Mouse (Mus musculus) myocyte (in vitro differentiated cells): ENCODE data around the gene Hoxb9. TPM values are rescaled to one million over a fixed set of nuclear protein-coding genes. Genes with fewer than 3 reads are reported as not detected.

ENCODE experiments used
- H3K27me3 ChIP-seq: one replicate; pipeline ENCODE4 v1.6.1; 2011; ENCODE audit not compliant: control insufficient read depth, insufficient read depth, insufficient read length
- H3K36me3 ChIP-seq: one replicate; pipeline ENCODE4 v1.6.1; 2011; ENCODE audit not compliant: control insufficient read depth, insufficient read depth
- H3K4me2 ChIP-seq: one replicate; pipeline ENCODE4 v1.6.1; 2011; ENCODE audit warnings: low read depth, control low read depth
- H3K4me3 ChIP-seq: one replicate; pipeline ENCODE4 v1.5.1; 2011; ENCODE audit warnings: mild to moderate bottlenecking, control low read depth, moderate library complexity
- H3K79me2 ChIP-seq: one replicate; pipeline ENCODE4 v1.6.1; 2011; ENCODE audit not compliant: control insufficient read depth, insufficient read depth
- H3ac ChIP-seq: one replicate; pipeline ENCODE4 v1.6.1; 2011; ENCODE audit not compliant: control insufficient read depth, insufficient read length
- CEBPB ChIP-seq: IDR thresholded peaks from 2 replicates; pipeline ENCODE4 v1.6.1; 2011; ENCODE audit warnings: mild to moderate bottlenecking, moderate library complexity; ENCODE audit not compliant: poor library complexity, insufficient read depth, severe bottlenecking
- E2F4 ChIP-seq: IDR thresholded peaks from one replicate; pipeline ENCODE4 v1.6.1; 2011; ENCODE audit warnings: mild to moderate bottlenecking, control low read depth, moderate library complexity; ENCODE audit not compliant: insufficient read depth
- MAX ChIP-seq: IDR thresholded peaks from one replicate; pipeline ENCODE4 v1.6.1; 2011; ENCODE audit warnings: low read depth, mild to moderate bottlenecking, control low read depth
- MYOD1 ChIP-seq, 3 experiments: IDR thresholded peaks; one replicate each; pipeline ENCODE4 v1.6.1; 2011; ENCODE audit warnings: control low read depth in 2 of 3, low read depth in 2 of 3, mild to moderate bottlenecking in 2 of 3, moderate library complexity in 1 of 3; ENCODE audit not compliant: insufficient read length in 2 of 3, control insufficient read depth in 1 of 3
- MYOG ChIP-seq, 3 experiments: IDR thresholded peaks; one replicate each; pipeline ENCODE4 v1.6.1; 2011; ENCODE audit warnings: control low read depth in 2 of 3, low read depth in 2 of 3, mild to moderate bottlenecking in 2 of 3; ENCODE audit not compliant: insufficient read length in 2 of 3, control insufficient read depth in 1 of 3, insufficient read depth in 1 of 3
- POLR2A ChIP-seq: IDR thresholded peaks from one replicate; pipeline ENCODE4 v1.6.1; 2011; ENCODE audit warnings: low read depth, mild to moderate bottlenecking, control low read depth, moderate library complexity; ENCODE audit not compliant: insufficient read length
- POLR2AphosphoS2 ChIP-seq: IDR thresholded peaks from one replicate; pipeline ENCODE4 v1.6.1; 2011; ENCODE audit warnings: low read depth, control low read depth; ENCODE audit not compliant: insufficient read length
- REST ChIP-seq: IDR thresholded peaks from one replicate; pipeline ENCODE4 v1.6.1; 2011; ENCODE audit warnings: mild to moderate bottlenecking, control low read depth, moderate library complexity; ENCODE audit not compliant: insufficient read depth, insufficient read length
- SRF ChIP-seq: IDR thresholded peaks from one replicate; pipeline ENCODE4 v1.6.1; 2011; ENCODE audit warnings: low read depth; ENCODE audit not compliant: control insufficient read depth, insufficient read length
- TCF12 ChIP-seq: IDR thresholded peaks from one replicate; pipeline ENCODE4 v1.6.1; 2011; ENCODE audit warnings: mild to moderate bottlenecking, control low read depth; ENCODE audit not compliant: poor library complexity, insufficient read depth, severe bottlenecking
- TCF3 ChIP-seq: IDR thresholded peaks from one replicate; pipeline ENCODE4 v1.6.1; 2011; ENCODE audit warnings: low read depth, control low read depth; ENCODE audit not compliant: insufficient read length
- USF1 ChIP-seq: IDR thresholded peaks from one replicate; pipeline ENCODE4 v1.6.1; 2011; ENCODE audit warnings: low read depth, mild to moderate bottlenecking, control low read depth, moderate library complexity
- polyA plus RNA-seq: library from polyadenylated mRNA; unstranded; fragments of >200 nt; fragmentation: generic; extraction: Trizol; gene quantifications from one replicate; pipeline ENCODE4 v1.2.1, GENCODE M21; 2012; ENCODE audit warnings: missing spikeins

The Hoxb9 gene
- polyA plus RNA-seq, 1 experiment = 0.24 TPM

DNA sequence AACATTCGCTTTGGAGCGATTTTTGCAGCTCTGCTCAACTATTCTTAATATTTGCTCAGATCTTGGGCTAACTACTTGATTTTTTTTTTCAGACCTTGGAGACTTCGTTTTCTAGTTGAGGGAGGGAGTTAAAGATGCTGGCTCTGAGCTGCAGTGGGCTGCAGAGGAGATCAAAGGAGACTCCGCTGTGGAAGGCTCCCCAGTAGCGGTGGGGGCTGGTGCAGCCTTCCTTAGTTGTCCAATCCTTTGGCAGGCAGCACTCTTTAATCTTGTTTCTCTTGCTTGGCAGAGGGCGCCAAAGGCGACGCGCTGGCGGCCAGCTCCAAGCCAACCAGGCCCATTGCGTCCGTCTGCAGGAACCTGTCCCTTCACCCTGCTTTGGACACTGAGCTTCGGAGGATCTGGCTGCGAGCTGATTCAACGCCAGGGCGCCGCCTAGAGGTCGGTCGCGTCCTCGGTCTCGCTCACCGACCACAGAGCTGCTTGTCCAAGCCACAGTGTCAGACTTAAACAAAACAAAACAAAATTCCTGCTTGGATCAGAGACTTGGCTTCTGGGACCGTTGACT lies 9.8 kb upstream of the Hoxb9 start:
- Histone ChIP-seq H3K79me2 (no peaks in the 10 kb centered on the region), H3ac (no peak overlapping the region), H3K27me3 (peaks cover 72% of the 10 kb centered on the region), H3K4me2 (no peak overlapping the region), H3K36me3 (no peaks in the 10 kb centered on the region), H3K4me3 (no peak overlapping the region)
- no peak for TF ChIP-seq CEBPB
- TF ChIP-seq MAX = no peak
- TF ChIP-seq TCF12 = no peak
- no peak for TF ChIP-seq REST
- TF ChIP-seq TCF3 = no peak
- TF ChIP-seq MYOG (IDR thresholded peaks at IDR 0.05; ENCODE audit: control insufficient read depth in 1 of 3, insufficient read depth in 1 of 3, insufficient read length in 2 of 3, low read depth in 2 of 3) = no peak
- no peak for TF ChIP-seq USF1
- no peak for TF ChIP-seq POLR2A
- TF ChIP-seq SRF = no peak
- TF ChIP-seq MYOD1 (IDR thresholded peaks at IDR 0.05; ENCODE audit: control insufficient read depth in 1 of 3, insufficient read length in 2 of 3, low read depth in 2 of 3) = no peak
- TF ChIP-seq E2F4 = no peak
- TF ChIP-seq POLR2AphosphoS2 = no peak

- H3K79me2 ChIP-seq = no peaks in the 10 kb centered on the region
- TF ChIP-seq TCF12 = no peak
- H3ac ChIP-seq = no peak overlapping the region
- no peak overlapping the region for H3K4me3 ChIP-seq
- peaks cover 74% of the 10 kb centered on the region for H3K27me3 ChIP-seq
- H3K36me3 ChIP-seq = no peaks in the 10 kb centered on the region
- no peak overlapping the region for H3K4me2 ChIP-seq
These were observed 8.9 kb upstream of the Hoxb9 start for GRCm38 (mm10) chr11:96262262-96262830.

- Histone ChIP-seq H3ac (no peak overlapping the region), H3K4me2 (no peak overlapping the region), H3K36me3 (no peaks in the 10 kb centered on the region), H3K4me3 (no peak overlapping the region), H3K79me2 (no peaks in the 10 kb centered on the region), H3K27me3 (peaks cover 77% of the 10 kb centered on the region)
- TF ChIP-seq USF1 (no peak), MAX (no peak), POLR2AphosphoS2 (no peak), MYOD1 (IDR thresholded peaks at IDR 0.05; ENCODE audit: control insufficient read depth in 1 of 3, insufficient read length in 2 of 3, low read depth in 2 of 3) (no peak), TCF12 (no peak), CEBPB (no peak), E2F4 (no peak), POLR2A (no peak), MYOG (IDR thresholded peaks at IDR 0.05; ENCODE audit: control insufficient read depth in 1 of 3, insufficient read depth in 1 of 3, insufficient read length in 2 of 3, low read depth in 2 of 3) (no peak), SRF (no peak), REST (no peak), TCF3 (no peak)
These were observed 7.4 kb upstream of the Hoxb9 start for GRCm38 (mm10) chr11:96263636-96264389.

- Histone ChIP-seq H3ac (no peak overlapping the region), H3K36me3 (no peaks in the 10 kb centered on the region), H3K79me2 (no peaks in the 10 kb centered on the region), H3K27me3 (peaks cover 84% of the 10 kb centered on the region), H3K4me3 (no peak overlapping the region), H3K4me2 (no peak overlapping the region)
- TF ChIP-seq TCF3 (no peak), USF1 (no peak), POLR2AphosphoS2 (no peak), REST (no peak), SRF (no peak)
These were observed 6.8 kb upstream of the Hoxb9 start for GRCm38 (mm10) chr11:96264390-96265020.

GRCm38 (mm10) chr11:96265954-96266353 lies 5.3 kb upstream of the Hoxb9 start:
- Histone ChIP-seq H3K79me2 (no peaks in the 10 kb centered on the region), H3K4me3 (no peak overlapping the region), H3ac (no peak overlapping the region), H3K27me3 (peaks cover 88% of the 10 kb centered on the region), H3K36me3 (no peaks in the 10 kb centered on the region), H3K4me2 (no peak overlapping the region)
- TF ChIP-seq MYOG (IDR thresholded peaks at IDR 0.05; ENCODE audit: control insufficient read depth in 1 of 3, insufficient read depth in 1 of 3, insufficient read length in 2 of 3, low read depth in 2 of 3) (no peak), TCF12 (no peak), TCF3 (no peak)
